12 mouse cellular contexts compared by ENCODE assay signal in the genomic region with DNA sequence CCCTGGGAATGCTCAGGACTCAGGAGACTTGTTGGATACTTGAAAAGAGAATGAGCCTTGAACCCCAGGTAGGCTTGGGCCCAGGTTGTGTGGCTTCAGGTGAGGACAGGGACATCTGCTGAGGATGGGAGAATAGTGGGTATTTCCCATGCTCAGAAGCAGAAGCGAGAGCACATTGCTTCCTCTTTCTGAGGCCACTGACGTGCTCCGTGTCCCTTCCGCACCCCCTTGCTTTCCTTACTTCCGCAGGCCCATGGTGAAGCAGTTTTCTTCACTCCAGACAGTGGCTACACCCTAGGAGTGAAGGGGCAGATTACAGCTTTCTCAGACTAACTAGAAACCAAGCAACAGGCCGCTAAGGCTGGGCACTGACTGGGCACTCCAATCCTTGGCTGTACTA. TPM values are rescaled to one million over a fixed set of nuclear protein-coding genes. Genes with fewer than 3 reads are reported as not detected.
DNase-seq lines count a peak whose midpoint lies in the region; ATAC-seq lines count a peak whose summit lies in the region.
"Had no signal": no experiment of that assay in that cellular context is flagged by ENCODE, and none has a peak within 500 bp of the region (broad histone marks: within the 10 kb centered on the region; RNA-seq: fewer than 3 reads in every experiment).

No protein-coding gene starts in this region.

- H3K4me1 ChIP-seq in liver, embryonic 12.5 days = peaks cover 13% of the 10 kb centered on the region
- H3K4me1 ChIP-seq: midbrain, embryonic 10.5 days had no signal

- no peak for ATAC-seq in liver, embryonic 12.5 days
- peak; percentile 79 for ATAC-seq in common myeloid progenitor, adult 5-6 weeks (replicated peaks; ENCODE audit: low read depth, poor library complexity, severe bottlenecking)
- no peak for ATAC-seq in frontal cortex, adult (ENCODE audit: low TSS enrichment)

- no peak overlapping the region for H3K9ac ChIP-seq in liver, embryonic 12.5 days

- H3K9me3 ChIP-seq in liver, embryonic 12.5 days (replicated peaks) = no peaks in the 10 kb centered on the region
- H3K9me3 ChIP-seq: midbrain, embryonic 10.5 days had no signal

- H3K4me3 ChIP-seq in liver, embryonic 12.5 days = no peak overlapping the region
- H3K4me3 ChIP-seq: erythroblast, embryonic 14.5 days; midbrain, embryonic 10.5 days had no signal

- WGBS in liver, embryonic 12.5 days (ENCODE audit: insufficient replicate concordance) = 55% methylated on average over 6 of the region's 6 CpGs

- H3K4me2 ChIP-seq in liver, embryonic 12.5 days = no peak overlapping the region

- H3K27me3 ChIP-seq in liver, embryonic 12.5 days (replicated peaks) = no peaks in the 10 kb centered on the region

- H3K27ac ChIP-seq in liver, embryonic 12.5 days = no peak overlapping the region
- H3K27ac ChIP-seq: midbrain, embryonic 10.5 days had no signal

- no peaks in the 10 kb centered on the region for H3K36me3 ChIP-seq in liver, embryonic 12.5 days
- H3K36me3 ChIP-seq: midbrain, embryonic 10.5 days had no signal

- DNase-seq in liver = peak; percentile 21
- peak; percentile 18 for DNase-seq in lung, postnatal 14 days
- DNase-seq in spleen, postnatal 36 days (ENCODE audit: low spot score in 2 of 2) = peak; percentile 90 to 91
- no peak for DNase-seq in urinary bladder, postnatal 36 days (ENCODE audit: low spot score in 2 of 2)
- DNase-seq in urinary bladder, postnatal 10 days (ENCODE audit: low spot score) = no peak
- DNase-seq: cerebellum, adult 11 months had no signal

RNA-seq across cellular contexts. Expression of gene Il10ra, which starts 22.9 kb away (rescaled TPM):
- 2.9 and 3.1 TPM in 2 replicates for polyA plus RNA-seq in liver, embryonic 12.5 days (2016; fragmentation: Nextera tagmentation; extraction: Ambion mirVana)
- 3.5 and 8.2 TPM in 2 replicates for total RNA-seq in common myeloid progenitor, adult 5-6 weeks (2017)

RNA-seq across cellular contexts. Expression of gene Tmprss4, which starts 42.2 kb away (rescaled TPM):
- polyA plus RNA-seq in liver, embryonic 12.5 days (2016; fragmentation: Nextera tagmentation; extraction: Ambion mirVana) = not detected in 2 replicates
- total RNA-seq in common myeloid progenitor, adult 5-6 weeks (2017) = 0.19 TPM in 1 of 2 replicates, not detected in the other
- total RNA-seq: layer of hippocampus, postnatal 14 days had no signal
- polyA plus RNA-seq: erythroblast, embryonic 14.5 days; midbrain, embryonic 10.5 days had no signal

Comparison
In these comparisons a context has a peak if more than half of its experiments do, and no peak if none do; other contexts are left out.
1. DNase-seq: peak in liver (single experiment), lung, postnatal 14 days (single experiment) and spleen, postnatal 36 days (2 of 2); none in urinary bladder, postnatal 36 days (0 of 2) and urinary bladder, postnatal 10 days (single experiment).